Mouse (Mus musculus) E14TG2a.4 (cell line): Measurements from ENCODE around the gene Adcy10.

Experiments used
- CTCF ChIP-seq: conservative IDR thresholded peaks from 2 replicates; pipeline ENCODE4 v1.5.1; 2014; ENCODE audit warnings: low read length
- NANOG ChIP-seq: IDR thresholded peaks from 2 replicates; pipeline ENCODE4 v1.6.1; 2014; ENCODE audit warnings: borderline replicate concordance, low read length, mixed read lengths
- POU5F1 ChIP-seq: IDR thresholded peaks from 2 replicates; pipeline ENCODE4 v1.6.1; 2014; ENCODE audit warnings: low read length, borderline replicate concordance

- TF ChIP-seq CTCF: no peak
- TF ChIP-seq POU5F1: no peak
- TF ChIP-seq NANOG: no peak
Observed at GRCm38 (mm10) chr1:165506303-165506702, 21.3 kb downstream of the Adcy10 start.
